Mouse (Mus musculus) right cerebral cortex, postnatal 4 days (tissue): Measurements from ENCODE around the gene Tango6.

Experiments used
- DNase-seq: peaks from one replicate; pipeline ENCODE4 v3.0.0-alpha.2; 2022

The Tango6 gene

DNA sequence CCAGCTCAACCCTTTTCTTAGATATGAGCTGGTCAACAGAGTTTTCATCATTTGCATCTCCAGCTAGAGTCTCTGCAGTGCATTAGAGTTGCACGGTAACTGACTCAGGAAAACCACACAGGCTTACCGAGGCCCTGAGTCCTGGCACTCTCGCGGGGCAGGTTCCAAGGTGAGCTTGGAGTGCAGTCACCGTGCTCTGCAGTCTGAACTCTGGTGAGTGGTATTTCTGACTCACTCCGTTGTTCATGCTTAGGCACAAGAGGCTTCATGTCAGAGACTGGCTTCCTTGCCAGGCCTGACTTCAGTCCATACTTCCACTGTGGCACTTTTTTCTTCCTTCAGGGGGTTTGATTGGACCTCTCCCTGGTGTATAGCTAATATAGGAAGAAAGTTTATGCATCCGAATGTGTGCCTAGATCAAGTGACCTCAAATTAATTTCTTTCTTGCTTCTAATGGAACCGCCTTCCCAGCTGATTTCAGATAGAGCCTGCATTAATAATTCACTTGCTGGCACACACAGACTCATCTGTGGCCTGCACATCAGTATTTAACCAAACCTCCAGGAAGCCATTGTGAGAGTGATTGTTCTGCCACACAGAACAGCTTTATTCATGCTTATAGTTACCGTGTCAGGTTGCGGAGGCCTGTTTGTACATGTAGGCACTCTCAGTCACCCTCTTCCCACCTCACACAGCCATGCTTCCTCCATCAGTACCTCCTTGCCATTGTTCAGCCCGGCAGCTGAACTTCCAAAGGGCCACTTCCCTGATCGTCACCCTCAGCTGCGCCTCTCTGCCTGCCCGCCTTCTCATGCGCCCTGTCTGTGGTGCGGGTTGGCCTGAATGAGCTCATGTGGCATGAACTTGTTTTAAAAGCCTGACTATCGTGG lies 136.0 kb downstream of the Tango6 start:
- no peak for DNase-seq

DNA sequence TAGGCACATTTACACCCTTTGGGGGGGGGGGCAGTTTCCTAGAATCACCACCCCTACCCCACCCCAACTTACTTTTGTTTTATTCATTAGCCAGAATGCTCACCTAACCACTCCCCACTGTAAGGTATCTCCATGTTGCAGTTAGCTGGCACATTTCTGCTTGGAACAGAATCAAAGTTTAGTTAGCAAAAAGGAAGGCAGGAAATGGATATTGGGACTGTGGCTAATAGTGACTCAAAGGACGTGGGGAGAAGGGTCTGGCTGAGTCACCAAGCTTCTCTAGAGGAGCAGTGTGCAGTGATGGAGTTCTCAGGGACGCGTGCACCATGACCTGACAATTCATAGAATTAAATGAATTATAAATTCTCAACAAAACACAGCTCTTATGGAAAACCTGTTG lies 136.7 kb downstream of the Tango6 start:
- DNase-seq, result no peak

DNA sequence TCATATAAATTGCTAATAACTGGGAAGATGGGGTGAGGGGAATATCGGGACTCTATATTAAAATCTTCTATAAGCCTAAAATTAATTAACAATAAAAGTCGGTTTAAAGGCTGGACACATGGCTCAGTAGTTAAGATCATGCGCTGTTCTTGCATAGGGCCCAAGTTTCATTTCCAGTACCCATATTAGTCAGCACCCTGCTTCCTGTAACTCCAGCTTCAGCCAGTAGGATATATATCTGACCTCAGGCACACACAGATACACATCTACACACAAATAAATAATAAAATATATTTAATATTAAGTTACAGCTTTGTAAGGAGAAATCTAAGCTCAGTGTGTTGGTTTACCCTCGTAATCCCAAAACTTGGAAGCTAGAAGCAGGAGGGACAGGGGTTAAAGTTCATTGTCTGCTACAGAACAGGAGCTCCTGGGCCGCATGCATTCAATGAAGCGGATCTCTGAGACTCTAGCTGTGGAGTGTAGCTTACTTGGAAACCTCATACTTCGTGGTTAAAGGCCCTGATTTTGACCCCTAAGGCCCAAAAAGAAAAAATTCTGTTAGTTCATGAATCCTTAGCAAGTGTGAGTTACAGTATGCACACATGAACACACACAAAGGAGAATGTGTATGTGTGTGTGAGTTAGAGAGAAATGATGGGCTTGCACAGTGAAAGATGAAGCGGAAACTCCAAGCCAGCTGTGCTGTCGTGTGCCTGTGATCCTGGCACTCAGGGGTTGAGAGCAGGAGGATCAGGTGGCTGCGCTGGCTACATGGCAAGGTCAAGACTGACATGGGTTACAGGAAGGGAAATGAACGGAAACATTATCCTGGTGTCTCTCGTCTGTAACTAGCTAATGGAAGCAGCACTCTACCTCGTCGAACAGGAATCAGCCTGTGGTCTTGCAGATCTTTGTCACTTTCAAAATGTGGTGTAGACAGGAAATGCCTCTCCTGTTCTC lies 138.0 kb downstream of the Tango6 start:
- DNase-seq, result no peak

DNA sequence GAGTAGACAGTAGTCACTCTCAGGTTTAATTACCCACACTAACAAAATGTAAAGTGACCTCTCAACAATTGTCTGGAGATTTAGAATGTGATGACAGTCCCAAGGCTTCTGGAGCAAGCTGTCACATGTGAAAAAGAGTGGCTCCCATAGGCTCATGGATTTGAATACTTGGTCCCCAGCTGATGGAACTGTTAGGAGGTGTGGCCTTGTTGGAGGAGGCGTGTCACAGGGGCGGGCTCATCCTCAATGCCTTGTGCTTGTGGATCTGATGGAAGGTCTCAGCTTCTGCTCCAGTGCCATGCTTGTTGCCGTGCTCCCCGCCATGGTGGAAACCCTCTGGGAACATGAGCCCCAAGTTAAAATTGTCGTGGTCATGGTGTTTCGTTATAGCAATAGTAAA lies 146.1 kb downstream of the Tango6 start:
- DNase-seq, result no peak

DNA sequence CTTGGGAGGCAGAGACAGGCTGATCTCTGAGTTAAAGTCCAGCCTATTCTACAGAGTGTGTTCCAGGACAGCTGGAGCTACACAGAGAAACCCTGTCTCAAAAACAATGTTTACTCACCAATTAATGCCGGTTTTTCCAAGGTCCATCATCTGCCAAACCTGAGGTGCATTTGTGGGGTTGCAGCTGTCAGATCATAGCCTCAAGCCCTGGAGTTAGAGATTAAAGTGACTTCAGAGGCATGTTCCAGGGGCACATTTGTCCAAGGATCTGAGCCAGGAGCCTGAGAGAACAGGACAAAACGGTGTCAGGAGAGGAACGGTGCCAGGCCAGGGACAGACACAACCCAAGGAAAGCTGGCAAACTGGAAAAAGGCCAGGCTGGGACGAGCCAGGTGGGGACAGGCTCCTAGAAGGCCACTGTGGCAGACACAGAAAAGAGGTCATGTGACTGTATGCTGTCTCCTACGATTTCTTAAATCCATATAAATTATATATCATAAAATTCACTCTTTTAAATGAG lies 146.7 kb downstream of the Tango6 start:
- no peak for DNase-seq

DNA sequence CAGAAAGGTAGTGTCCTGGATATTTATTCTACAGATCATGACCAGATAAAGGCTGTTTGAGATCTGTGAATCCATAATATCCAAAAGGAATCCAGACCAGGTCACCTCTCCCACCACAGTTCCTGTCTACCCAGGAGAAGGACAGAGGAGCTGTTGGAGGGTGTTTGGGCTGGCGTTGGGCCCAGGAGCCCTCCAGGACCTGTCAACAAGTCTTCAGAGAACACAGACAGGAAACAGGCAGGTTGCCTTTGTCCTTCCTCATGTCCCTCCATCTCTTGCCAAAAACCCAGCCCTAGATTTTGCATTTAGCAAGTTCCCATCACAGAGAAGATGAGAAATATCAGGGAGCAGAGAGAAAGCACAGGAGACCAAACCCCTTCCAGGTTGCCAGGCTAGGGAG lies 152.0 kb downstream of the Tango6 start:
- no peak for DNase-seq

DNA sequence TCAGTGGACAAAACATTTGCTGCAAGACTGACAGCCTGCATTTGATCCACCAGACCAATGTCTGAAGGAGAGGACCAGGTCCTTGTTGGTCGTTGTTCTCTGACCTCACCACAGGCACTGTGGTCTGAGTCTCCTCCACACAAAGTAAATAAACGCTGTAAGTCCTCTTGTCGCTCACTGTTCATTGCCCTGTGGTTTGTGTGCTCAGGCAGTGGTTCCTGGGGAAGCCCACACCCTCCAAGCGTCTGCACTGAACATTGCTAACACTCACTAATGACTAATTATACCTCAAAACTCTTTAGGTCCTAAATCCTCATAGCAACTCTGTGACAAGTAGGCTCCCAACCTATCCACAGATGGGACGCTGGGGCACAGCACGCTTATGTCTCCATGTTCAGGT lies 153.7 kb downstream of the Tango6 start:
- no peak for DNase-seq

DNA sequence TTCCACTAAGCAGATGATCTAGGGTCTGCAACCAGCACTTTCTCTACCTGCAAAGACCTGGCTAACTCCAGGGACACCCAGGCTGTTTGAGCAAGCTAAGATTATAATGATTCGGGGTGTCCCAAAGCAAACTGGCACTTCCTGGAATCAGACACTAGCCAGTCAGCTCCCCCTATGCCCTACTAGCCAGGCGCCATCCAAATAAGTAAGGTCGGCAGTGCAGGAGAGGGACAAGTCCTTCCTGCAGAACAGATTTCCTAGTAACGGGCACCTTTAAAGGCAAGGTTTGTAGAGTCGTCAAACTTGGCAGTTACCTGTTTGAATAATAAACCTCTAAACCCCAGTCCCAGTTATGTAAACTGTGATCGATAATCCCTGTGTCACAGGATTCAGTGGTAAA lies 155.9 kb downstream of the Tango6 start:
- no peak for DNase-seq

DNA sequence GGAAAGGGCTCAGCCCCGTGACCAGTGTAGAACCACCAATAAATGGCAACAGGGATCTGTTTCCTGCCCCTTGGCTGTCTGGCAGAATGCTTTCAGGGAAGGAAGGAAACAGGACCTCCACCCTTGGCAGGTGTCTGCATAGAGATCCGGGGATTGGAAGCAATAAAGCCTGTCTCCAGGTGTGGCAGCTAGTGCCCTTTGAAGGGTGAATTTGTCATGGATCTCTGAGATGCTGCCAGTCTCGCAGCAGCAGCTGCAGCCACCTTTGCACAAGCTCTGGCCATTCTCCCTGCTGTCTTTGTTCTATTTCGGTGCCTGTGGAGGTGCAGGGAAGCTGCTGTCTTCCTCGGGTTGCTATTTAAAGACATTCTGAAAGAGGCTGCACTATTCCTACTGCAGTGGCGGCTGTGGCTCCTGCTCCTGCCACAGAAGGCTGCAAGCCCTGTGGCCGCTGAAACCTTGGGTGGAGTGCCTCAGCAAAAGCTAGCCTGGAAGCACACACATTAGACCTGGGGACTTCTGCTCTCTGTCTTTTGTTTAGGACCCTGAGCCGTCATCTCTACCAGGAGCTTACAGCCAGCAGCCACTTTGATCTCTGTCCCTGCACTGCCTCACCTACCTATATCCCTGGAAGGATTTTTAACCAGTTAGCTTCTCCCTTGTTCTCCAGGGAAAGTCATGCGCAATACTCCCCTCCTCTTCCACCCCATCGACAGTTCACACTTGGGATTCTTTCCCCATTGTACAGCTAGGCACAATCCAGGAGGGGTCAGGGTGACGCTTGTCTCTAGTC lies 156.5 kb downstream of the Tango6 start:
- no peak for DNase-seq

DNA sequence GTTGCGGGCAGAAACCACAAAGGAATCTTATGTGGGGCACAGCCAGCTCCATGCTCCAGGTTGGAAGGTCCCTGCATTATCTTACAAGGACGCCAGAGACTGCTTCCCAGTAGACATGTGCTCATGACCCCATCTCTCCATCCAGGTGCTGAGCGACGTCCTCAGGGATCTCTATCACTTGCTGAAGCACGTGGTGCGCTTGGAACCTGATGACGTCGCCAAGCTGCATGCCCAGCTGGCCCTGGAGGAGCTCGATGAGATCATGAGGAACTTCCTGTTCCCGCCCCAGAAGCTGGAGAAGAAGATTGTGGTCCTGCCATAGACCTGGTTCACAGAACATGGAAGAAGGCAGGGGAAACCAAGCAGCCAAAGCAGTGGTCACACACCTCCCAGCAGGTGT lies 167.2 kb downstream of the Tango6 start:
- no peak for DNase-seq

DNA sequence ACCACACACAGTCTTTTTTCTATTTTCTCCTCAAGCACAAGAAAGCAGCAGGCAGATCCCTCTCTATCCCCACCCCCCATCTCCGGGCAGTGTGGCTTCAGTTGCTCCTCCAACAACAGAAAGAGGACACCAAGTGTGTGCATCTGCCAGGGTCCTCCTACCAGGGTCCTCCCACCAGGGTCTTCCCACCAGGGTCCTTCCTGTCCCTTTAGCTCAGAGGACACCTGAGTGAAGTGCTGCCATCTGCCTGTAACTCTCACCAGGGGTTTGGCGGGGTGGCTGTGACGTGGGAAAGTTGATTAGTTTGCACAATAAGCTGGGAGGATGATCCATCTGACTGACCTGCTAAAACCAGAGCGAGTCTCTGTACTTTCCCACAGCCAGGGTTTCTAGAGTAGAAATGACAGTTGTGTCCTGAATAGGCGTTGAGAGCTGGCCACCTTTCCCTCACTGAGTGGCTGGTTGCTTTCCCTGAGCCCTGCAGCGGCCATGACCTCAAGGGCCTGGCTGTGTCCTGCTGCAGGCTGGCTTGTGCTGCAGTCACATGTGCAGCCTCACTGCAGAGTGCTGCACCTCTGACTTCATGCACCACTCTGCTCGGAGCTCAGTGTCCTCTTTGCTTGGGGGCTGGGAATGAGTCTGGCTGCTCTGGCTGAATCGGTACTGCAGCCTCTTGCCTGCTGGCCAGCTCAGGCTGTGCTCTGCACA lies 171.8 kb downstream of the Tango6 start:
- DNase-seq, result no peak

DNA sequence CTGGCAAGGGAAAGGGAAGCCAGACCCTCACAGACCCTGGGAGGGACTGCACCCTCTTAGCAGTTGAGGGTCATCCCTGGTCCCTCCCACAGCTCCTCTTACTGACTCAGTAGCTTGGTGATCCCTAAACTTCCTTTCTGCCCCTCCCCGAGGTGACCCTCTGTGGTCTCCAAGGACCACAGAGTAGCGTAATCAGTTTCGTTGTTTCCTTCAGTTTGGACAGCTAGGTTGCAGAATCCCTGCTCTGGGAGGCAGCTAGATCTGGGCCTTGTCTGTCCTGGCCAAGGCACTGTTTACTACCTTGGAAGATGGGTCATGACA lies 172.3 kb downstream of the Tango6 start:
- DNase-seq, result no peak

DNA sequence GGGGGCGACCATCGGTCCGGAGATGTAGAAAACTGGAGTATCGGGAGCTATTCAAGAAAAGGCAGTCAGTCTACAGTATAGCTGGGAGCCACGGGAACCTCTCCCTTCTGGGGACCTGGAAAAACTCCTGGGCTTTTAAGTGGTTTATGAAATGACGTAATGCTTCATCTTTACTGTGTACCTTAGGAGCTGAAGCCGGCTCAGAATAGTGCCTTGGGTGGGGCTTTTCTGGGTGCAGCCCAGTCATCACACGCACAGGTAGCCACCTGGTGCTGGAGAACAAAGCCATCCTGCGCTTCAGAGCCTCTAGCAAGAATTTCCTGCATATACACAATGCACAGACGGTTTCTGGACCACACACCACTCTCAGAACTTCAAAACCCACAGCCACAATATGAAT lies 180.0 kb downstream of the Tango6 start:
- no peak for DNase-seq

DNA sequence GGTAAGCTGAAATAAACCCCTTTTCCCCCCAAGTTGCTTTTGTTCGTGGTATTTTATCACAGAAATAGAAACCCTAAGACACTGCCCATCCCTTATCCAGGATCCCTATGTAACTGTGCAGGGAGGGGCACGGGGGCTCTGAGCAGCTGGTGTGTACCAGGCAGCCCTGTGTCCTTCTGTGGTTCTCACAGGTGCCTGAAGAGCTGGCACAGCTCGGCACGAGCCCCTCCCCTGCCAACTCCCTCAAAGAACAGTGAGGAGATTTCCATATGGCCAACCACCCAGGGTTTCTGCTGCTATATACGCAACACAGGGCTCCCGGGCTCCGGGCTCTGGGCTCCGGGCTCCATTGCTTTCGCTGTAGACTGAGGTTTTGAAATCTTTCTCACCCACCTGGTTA lies 182.5 kb downstream of the Tango6 start:
- no peak for DNase-seq

DNA sequence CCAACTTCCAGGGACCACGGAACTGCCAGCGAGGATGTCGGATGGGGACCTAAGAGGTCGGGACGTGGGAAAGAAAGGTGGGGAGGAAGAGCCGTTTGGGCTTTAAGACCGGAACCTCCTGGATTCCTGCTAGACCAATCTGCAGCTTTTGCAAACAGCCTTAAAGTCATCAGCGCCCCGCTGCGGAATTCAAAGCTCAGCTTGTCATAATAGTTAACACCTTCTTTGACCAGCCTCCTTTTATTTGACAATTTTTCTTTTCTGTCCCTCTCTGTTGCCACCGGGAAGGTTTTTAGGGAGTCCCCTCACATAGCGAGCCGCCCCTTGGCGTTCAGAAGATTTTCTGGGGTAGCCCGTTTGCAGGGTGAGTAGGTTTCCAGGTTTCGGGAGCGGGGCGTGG lies 187.2 kb downstream of the Tango6 start, which contains the start of gene Has3:
Gene Has3, plus strand, starts transcription at position 192 of the 400 bp plus-strand sequence.
- peak; percentile 52 for DNase-seq

DNA sequence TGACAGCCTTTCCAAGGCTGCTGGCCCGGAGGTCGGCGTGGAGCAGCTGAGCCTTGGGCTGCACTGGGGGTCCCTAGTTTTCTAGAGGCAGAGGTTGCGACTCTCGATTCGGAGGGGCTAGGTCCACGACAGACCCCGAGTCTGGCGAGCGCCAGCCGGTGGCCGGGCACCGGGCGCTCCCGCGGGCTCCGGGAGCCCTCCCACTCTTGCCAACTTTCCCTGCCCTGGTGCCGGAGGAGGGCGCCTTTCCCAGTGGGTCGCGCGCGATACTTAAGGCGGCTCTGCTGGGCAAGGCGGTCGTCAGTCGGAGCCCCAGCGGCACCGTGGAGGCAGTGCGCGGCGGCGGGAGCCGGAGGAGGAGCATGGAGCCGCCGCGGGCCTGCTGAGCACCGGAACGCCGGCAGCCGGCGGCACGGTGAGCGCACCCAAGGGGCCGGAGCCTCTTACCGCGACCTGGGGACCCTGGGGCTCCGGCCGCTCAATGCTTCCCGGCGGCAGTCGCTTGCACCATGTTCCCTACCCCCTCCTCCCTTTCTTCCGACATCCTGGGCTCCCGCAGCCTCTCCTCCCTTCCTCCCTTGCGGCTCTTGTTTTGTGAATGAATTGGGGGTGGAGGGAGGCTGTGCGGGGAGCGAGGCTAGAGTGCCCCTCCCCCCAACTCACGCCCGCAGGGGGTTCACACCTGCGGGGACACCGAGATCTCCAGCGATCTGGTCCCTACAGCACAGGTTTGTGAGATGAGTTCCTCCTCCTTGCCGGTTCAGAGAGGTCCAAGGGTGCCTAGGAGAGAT lies 187.9 kb downstream of the Tango6 start:
- peak; percentile 74 for DNase-seq

DNA sequence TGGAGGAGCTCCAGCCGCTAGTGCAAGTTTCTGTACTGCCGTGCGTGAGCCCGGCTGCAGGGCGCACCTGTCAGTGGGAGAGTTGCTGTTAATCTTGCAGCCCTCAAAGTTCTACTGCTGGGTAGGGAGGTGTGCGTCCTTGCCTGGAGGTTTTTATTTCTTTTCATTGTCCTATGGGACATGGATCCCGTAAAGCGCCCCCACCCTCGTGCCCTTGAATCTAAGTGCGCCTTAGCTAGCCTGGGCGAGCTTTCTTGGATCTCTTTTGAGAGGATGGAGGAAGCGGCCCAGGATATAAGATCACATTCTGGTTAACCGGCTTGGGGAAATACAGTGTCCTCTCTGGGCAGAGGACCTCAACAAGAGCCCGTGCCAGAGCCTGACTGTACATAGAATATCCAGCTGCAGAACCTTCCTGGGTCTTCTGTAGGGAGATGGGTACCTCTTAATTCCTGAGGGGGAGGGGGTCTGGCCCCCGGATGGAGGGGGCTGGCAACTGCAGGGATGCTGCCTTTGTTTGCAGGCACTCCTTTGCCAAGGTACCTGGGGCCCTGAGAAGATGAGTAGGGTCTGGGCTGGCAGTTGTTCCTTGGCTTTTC lies 188.6 kb downstream of the Tango6 start:
- DNase-seq, result peak; percentile 22

DNA sequence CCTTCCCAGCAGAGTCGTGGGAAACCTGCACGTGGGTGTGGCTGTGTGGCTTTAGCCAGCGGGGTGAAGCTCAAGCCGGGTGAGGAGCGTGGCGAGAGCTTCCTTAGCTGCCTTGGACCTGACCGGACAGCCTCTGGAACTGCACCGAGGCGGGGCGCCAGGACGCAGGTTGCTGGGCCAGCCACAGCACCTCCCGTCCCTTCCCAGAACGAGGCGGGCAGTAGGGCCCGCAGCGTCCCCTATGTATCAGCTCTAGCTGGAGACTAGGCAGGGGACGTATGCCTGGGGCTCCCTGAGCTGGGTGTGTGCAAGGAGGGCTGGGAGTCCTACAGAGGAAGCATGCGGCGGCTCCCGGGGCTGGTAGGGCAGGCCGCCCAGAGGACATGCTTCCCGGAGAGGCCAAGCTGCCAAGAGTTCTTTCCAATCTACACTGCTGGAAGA lies 189.1 kb downstream of the Tango6 start:
- peak; percentile 56 for DNase-seq

DNA sequence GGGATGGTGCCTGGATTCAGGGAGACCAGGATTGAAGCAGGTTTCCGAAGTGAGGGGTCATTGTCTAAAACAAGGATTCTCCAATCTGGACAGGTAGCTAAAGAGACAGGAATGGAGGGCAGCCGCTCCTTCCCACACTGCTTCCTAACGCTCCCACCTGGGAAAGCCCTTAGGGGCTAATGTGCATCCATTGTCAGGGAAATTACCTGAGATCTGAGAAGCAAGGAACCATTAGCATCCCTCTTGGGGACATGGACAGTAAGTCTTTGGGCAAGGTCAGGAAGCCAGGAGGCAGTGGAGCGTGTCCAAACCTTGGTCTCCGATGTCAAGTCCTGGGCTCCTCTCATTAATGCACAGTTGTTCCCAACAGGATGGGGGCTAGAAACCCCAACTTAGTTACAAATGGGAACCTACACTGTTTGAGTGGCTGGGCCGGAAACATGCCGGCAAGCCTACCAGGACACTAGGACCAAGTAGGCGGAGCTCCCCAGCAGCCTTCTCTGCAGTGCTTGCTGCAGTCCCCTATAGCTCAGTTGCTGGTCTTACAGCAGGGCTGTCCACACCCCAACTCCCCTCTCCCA lies 189.7 kb downstream of the Tango6 start:
- no peak for DNase-seq

DNA sequence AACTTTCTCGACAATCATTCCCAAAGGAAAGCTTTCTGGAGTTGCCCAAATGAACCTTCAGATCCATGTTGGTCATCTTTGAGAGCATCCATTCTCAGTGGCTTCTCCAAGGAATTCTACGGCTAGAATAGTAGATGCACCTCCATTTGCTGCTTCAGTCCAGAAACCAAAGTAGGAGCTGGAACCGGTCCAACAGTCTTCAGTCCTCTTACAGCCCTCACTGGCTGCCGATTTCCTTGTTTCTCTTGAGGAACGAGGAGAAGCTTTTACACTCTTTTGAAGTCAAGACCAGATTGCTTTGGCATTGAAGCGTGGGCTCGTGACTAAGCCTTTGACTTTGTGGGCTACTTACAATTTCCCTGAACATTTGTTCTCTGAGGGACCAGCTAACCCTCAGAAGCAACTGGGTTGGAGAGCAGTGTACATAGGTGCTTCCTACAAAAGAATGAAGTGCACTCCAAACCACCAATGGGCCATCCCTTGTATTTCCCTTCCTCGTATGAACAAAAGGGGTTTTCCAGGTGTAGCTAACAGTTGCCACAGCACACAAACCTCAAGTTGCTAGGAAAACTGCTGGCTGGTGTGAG lies 197.3 kb downstream of the Tango6 start:
- DNase-seq, result no peak
